Mouse (Mus musculus): Measurements from ENCODE around the gene Smyd2. TPM values are rescaled to one million over a fixed set of nuclear protein-coding genes. Genes with fewer than 3 reads are reported as not detected.

Gene Smyd2
- total and polyA plus RNA-seq, 3 experiments, result 79.9 to 119 (median 84.7) TPM

GRCm38 (mm10) chr1:189858377-189858776, 63.8 kb downstream of the Smyd2 start:
- DNase-seq (ENCODE audit: extremely low read depth), result no peak
- dilution Hi-C loops (cut with MboI; ENCODE audit: extremely low pct_ligation_motif_present, extremely low pct_unique_long_range_greater_than_20kb, low sequenced_read_pairs) (no loop called here), in situ Hi-C loops (cut with MboI; ENCODE audit: low pct_ligation_motif_present, low pct_unique_long_range_greater_than_20kb, low sequenced_read_pairs) (no loop called here)
- TF ChIP-seq ELF1 (IDR thresholded peaks at IDR 0.05; ENCODE audit: low read depth, low read length) (no peak), MAX (IDR thresholded peaks at IDR 0.05; ENCODE audit: low read length) (no peak), GABPA (IDR thresholded peaks at IDR 0.05; ENCODE audit: insufficient replicate concordance, low read depth, low read length) (no peak), ZC3H11A (IDR thresholded peaks at IDR 0.05; ENCODE audit: low read depth, low read length) (no peak), USF2 (conservative IDR thresholded peaks at IDR 0.05; ENCODE audit: low read depth, low read length) (no peak), MAZ (IDR thresholded peaks at IDR 0.05; ENCODE audit: low read depth, low read length) (no peak), POLR2AphosphoS2 (IDR thresholded peaks at IDR 0.05; ENCODE audit: low read depth, low read length) (no peak), RCOR1 (conservative IDR thresholded peaks at IDR 0.05; ENCODE audit: low read depth, low read length) (no peak), PAX5 (IDR thresholded peaks at IDR 0.05; ENCODE audit: low read length) (no peak), CHD1 (IDR thresholded peaks at IDR 0.05; ENCODE audit: low read depth, low read length) (no peak), CHD2 (IDR thresholded peaks at IDR 0.05; ENCODE audit: low read length) (no peak)
- Histone ChIP-seq H3K36me3 (replicated peaks in 1 of 2; ENCODE audit: control insufficient read depth in 1 of 2, insufficient read depth in 1 of 2, low read length in 1 of 2) (no peaks in the 10 kb centered on the region), H3K4me3 (replicated peaks in 1 of 3; ENCODE audit: low read depth in 2 of 3, low read length in 2 of 3, poor library complexity in 1 of 3) (no peak overlapping the region), H3K9me3 (replicated peaks; ENCODE audit: low read length) (no peaks in the 10 kb centered on the region), H3K27ac (ENCODE audit: insufficient read depth, low read depth) (no peak overlapping the region), H3K4me1 (ENCODE audit: control insufficient read depth in 1 of 2, insufficient read depth in 2 of 2) (peaks cover 5 to 16% of the 10 kb centered on the region in 2 experiments), H3K79me2 (replicated peaks; ENCODE audit: control insufficient read depth, extremely low read depth, insufficient read depth, poor library complexity, severe bottlenecking) (no peaks in the 10 kb centered on the region), H3K27me3 (replicated peaks) (no peaks in the 10 kb centered on the region), H3K4me2 (ENCODE audit: insufficient read depth, low read depth, poor library complexity, severe bottlenecking) (no peak overlapping the region), H3K9ac (ENCODE audit: insufficient read depth, low read depth) (no peak overlapping the region)

DNA sequence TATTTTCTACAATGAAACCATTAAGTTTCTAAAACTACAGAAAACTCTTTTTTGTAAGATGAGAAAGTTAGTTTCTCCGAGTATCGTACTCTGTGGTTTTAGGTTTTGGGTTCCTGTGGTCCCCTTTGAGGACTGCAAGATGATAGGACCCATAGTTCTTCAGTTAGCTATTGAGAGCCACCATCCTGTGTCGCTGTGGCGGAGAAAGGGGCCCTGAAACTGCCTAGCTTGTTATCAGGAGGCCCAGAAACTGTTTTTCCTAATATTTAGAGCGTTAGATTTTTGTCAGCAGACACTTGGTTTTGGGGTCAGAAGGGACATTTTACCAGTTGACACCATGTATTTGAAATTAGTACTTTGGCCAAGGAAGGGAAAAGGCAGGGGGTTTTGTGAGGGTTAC, 66.4 kb downstream of the Smyd2 start:
- no peak for DNase-seq (ENCODE audit: extremely low read depth)
- dilution Hi-C loops (cut with MboI; ENCODE audit: extremely low pct_ligation_motif_present, extremely low pct_unique_long_range_greater_than_20kb, low sequenced_read_pairs), result no loop called here
- H3K27ac ChIP-seq (ENCODE audit: insufficient read depth, low read depth), result no peak overlapping the region

DNA sequence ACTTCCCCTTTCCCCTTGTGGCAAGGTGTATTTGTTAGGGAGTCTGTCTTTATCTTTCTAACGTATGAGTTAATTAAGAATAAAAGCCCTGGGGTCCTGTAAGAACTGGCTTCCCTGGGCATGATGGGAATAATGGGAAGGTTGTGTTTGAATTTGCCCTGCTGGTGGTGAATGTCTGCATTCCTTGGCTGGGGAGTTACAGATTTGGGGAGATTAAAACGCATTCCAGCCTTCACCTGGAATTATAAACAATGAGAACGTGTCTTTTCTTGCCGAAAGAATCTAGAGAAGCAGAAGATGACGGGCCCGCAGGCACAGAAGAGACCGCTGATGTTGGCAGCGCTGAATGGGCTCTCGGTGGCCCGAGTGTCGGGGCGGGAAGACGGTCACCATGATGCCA, 67.5 kb downstream of the Smyd2 start:
- no peak overlapping the region for H3K27ac ChIP-seq (ENCODE audit: insufficient read depth, low read depth)
- in situ Hi-C loops (cut with MboI; ENCODE audit: low pct_ligation_motif_present, low pct_unique_long_range_greater_than_20kb, low sequenced_read_pairs), result no loop called here
- no peak for TF ChIP-seq UBTF (IDR thresholded peaks at IDR 0.05; ENCODE audit: low read depth, low read length)
- TF ChIP-seq MAZ (IDR thresholded peaks at IDR 0.05; ENCODE audit: low read depth, low read length), result no peak
- TF ChIP-seq ELF1 (IDR thresholded peaks at IDR 0.05; ENCODE audit: low read depth, low read length), result no peak
- no peak for TF ChIP-seq ZC3H11A (IDR thresholded peaks at IDR 0.05; ENCODE audit: low read depth, low read length)
- TF ChIP-seq CHD1 (IDR thresholded peaks at IDR 0.05; ENCODE audit: low read depth, low read length), result no peak
- no peak for TF ChIP-seq IRF4 (IDR thresholded peaks at IDR 0.05; ENCODE audit: low read depth, low read length)
- TF ChIP-seq SMC3 (IDR thresholded peaks at IDR 0.05; ENCODE audit: low read depth, low read length), result no peak
- no peak for TF ChIP-seq GABPA (IDR thresholded peaks at IDR 0.05; ENCODE audit: insufficient replicate concordance, low read depth, low read length)
- no peak for TF ChIP-seq POLR2AphosphoS2 (IDR thresholded peaks at IDR 0.05; ENCODE audit: low read depth, low read length)
- no peak for TF ChIP-seq TBP (conservative IDR thresholded peaks at IDR 0.05; ENCODE audit: low read depth, low read length)
- TF ChIP-seq NELFE (IDR thresholded peaks at IDR 0.05; ENCODE audit: low read depth, low read length), result no peak
- no peak for TF ChIP-seq USF2 (conservative IDR thresholded peaks at IDR 0.05; ENCODE audit: low read depth, low read length)
- H3K9ac ChIP-seq (ENCODE audit: insufficient read depth, low read depth), result no peak overlapping the region
- dilution Hi-C loops (cut with MboI; ENCODE audit: extremely low pct_ligation_motif_present, extremely low pct_unique_long_range_greater_than_20kb, low sequenced_read_pairs), result no loop called here
- no peaks in the 10 kb centered on the region for H3K27me3 ChIP-seq (replicated peaks)
- H3K79me2 ChIP-seq (replicated peaks; ENCODE audit: control insufficient read depth, extremely low read depth, insufficient read depth, poor library complexity, severe bottlenecking), result no peaks in the 10 kb centered on the region
- no peak overlapping the region for H3K4me3 ChIP-seq (replicated peaks in 1 of 3; ENCODE audit: low read depth in 2 of 3, low read length in 2 of 3, poor library complexity in 1 of 3)
- H3K36me3 ChIP-seq (replicated peaks in 1 of 2; ENCODE audit: control insufficient read depth in 1 of 2, insufficient read depth in 1 of 2, low read length in 1 of 2), result no peaks in the 10 kb centered on the region
- H3K9me3 ChIP-seq (replicated peaks; ENCODE audit: low read length), result no peaks in the 10 kb centered on the region
- 0 out of 4 replicates have a peak, but pooled peaks cover under 1 to 4% of the 10 kb centered on the region in 2 experiments for H3K4me1 ChIP-seq (ENCODE audit: control insufficient read depth in 1 of 2, insufficient read depth in 2 of 2)
- no peak overlapping the region for H3K4me2 ChIP-seq (ENCODE audit: insufficient read depth, low read depth, poor library complexity, severe bottlenecking)
- no peak for DNase-seq (ENCODE audit: extremely low read depth)

More for the DNA sequence above, 66.4 kb downstream of the Smyd2 start:
- Histone ChIP-seq H3K79me2 (replicated peaks; ENCODE audit: control insufficient read depth, extremely low read depth, insufficient read depth, poor library complexity, severe bottlenecking) (no peaks in the 10 kb centered on the region), H3K9me3 (replicated peaks; ENCODE audit: low read length) (no peaks in the 10 kb centered on the region), H3K27me3 (replicated peaks) (no peaks in the 10 kb centered on the region), H3K36me3 (replicated peaks in 1 of 2; ENCODE audit: control insufficient read depth in 1 of 2, insufficient read depth in 1 of 2, low read length in 1 of 2) (no peaks in the 10 kb centered on the region), H3K4me1 (ENCODE audit: control insufficient read depth in 1 of 2, insufficient read depth in 2 of 2) (peaks cover 5 to 9% of the 10 kb centered on the region in 2 experiments), H3K4me3 (replicated peaks in 1 of 3; ENCODE audit: low read depth in 2 of 3, low read length in 2 of 3, poor library complexity in 1 of 3) (no peak overlapping the region), H3K9ac (ENCODE audit: insufficient read depth, low read depth) (no peak overlapping the region), H3K4me2 (ENCODE audit: insufficient read depth, low read depth, poor library complexity, severe bottlenecking) (no peak overlapping the region)
- TF ChIP-seq MYC (IDR thresholded peaks at IDR 0.05; ENCODE audit: low read depth, low read length), result no peak
- no peak for TF ChIP-seq MAFK (IDR thresholded peaks at IDR 0.05; ENCODE audit: insufficient replicate concordance, low read length)
- no peak for TF ChIP-seq KAT2A (IDR thresholded peaks at IDR 0.05; ENCODE audit: insufficient replicate concordance, low read length)
- no peak for TF ChIP-seq CHD2 (IDR thresholded peaks at IDR 0.05; ENCODE audit: low read length)
- TF ChIP-seq IRF4 (IDR thresholded peaks at IDR 0.05; ENCODE audit: low read depth, low read length), result no peak
- TF ChIP-seq SIN3A (IDR thresholded peaks at IDR 0.05; ENCODE audit: low read length), result no peak
- no peak for TF ChIP-seq NRF1 (IDR thresholded peaks at IDR 0.05; ENCODE audit: low read depth, low read length)
- in situ Hi-C loops (cut with MboI; ENCODE audit: low pct_ligation_motif_present, low pct_unique_long_range_greater_than_20kb, low sequenced_read_pairs), result no loop called here
